Mouse (Mus musculus) ovary, adult 18-20 months (tissue): ENCODE results near the gene Gm3285.

Experiments used
- DNase-seq: peaks from one replicate; pipeline ENCODE4 v3.0.0; 2022; ENCODE audit warnings: low spot score, mixed read lengths

Gm3285 gene

DNA sequence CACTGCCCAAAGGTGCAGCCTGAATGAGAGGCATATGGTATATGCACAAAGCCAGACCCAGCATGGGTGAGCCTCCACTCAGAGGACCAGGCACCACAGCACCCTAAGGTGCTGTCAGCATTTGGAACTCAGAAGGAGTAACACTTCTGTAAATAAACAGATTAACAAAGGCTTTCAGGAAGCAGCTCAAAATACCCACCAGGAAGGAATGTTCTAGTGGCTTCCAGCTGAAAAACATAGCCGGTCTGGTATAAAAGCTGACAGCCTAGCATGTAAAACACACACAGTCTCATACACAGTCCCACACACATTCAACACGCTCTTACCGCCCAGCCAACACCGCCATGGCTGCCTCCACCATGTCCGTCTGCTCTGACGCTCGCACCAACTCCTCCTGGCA is at the start of gene Gm3285:
Gene Gm3285, plus strand, starts transcription at position 301 of the 400 bp plus-strand sequence.
- DNase-seq, result no peak

DNA sequence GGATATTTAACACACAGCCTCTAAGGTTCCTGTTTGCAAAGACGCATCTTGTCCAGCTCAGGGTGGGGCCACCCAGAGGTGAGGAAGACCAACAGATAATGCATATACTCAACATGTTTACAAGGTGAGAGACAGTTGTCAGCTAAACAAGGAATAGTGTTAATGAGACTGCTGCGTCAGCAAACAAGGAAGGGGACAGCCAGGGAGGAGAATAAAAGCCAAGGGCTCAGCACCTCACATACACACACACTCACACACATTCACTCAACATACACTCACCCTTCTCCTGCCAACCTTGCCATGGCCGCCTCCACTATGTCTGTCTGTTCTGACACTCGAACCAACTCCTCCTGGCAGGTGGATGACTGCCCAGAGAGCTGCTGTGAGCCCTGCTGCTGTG is 47.4 kb upstream of the Gm3285 start, which contains the start of gene Gm2696:
Gene Gm2696, plus strand, starts transcription at position 301 of the 400 bp plus-strand sequence.
- DNase-seq, result no peak

GRCm38 (mm10) chr10:77815514-77815913 is 46.3 kb upstream of the Gm3285 start:
- DNase-seq, result no peak

DNA sequence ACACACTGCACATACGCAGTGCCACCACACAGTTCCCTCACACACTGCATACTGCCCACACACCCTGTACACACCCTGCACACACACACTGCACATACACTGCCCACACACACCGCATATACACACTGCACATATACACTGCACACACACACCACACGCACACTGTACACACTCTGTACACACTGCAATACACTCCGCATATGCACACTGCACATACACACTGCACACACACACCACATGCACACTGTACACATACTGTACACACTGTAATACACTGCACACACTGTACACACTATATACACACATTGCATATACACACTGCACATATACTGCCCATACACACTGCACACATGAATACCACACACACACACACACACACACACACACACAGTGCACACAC is 43.3 kb upstream of the Gm3285 start:
- DNase-seq, result no peak

GRCm38 (mm10) chr10:77819203-77819602 is 42.6 kb upstream of the Gm3285 start:
- DNase-seq, result no peak

- DNase-seq, result no peak
Observed at GRCm38 (mm10) chr10:77826951-77827350, 34.8 kb upstream of the Gm3285 start, which contains the start of gene Krtap10-4. Gene Krtap10-4, minus strand, starts transcription at chr10:77827095.

GRCm38 (mm10) chr10:77835647-77836046 is 26.1 kb upstream of the Gm3285 start, which contains the start of gene Krtap10-10:
Gene Krtap10-10, plus strand, starts transcription at chr10:77835947.
- no peak for DNase-seq

- peak; percentile 54 for DNase-seq
Observed at GRCm38 (mm10) chr10:77839006-77839405, 22.8 kb upstream of the Gm3285 start.

- DNase-seq, result no peak
Observed at GRCm38 (mm10) chr10:77846503-77846902, 15.3 kb upstream of the Gm3285 start, which contains the start of gene Gm36176. Gene Gm36176, plus strand, starts transcription at chr10:77846803.

DNA sequence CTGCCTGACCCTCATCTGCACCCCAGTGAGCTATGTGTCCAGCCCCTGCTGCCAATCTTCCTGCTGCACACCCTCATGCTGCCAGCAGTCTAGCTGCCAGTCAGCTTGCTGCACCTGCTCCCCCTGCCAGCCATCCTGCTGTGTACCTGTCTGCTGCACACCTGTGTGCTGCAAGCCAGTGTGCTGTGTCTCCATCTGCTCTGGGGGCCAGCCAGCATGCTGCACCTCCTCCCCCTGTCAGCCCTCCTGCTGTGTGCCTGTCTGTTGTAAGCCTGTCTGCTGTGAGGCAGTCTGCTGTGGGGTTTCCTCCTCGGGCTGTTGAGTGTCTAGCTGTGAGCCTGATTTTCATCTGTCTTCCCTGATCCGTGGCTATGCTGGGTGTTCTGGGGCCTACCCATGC is 14.8 kb upstream of the Gm3285 start:
- DNase-seq, result no peak

- DNase-seq, result no peak
Observed at GRCm38 (mm10) chr10:77847538-77847937, 14.2 kb upstream of the Gm3285 start.

DNA sequence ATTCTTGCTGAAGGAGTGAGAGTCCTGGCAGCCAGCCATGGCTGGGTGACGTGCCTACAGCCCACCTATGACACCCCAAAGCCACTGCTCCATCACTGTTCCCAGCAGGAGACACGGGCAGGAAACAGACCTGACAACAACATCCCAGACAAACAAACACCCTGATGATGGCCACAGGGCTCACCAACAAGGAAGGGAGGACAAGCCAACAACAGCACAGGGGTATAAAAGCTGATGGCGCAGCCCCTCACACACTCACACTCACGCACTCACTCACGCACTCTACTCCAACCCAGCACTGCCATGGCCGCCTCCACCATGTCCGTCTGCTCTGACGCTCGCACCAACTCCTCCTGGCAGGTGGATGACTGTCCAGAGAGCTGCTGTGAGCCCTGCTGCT is 9.2 kb upstream of the Gm3285 start, which contains the start of gene Gm10318:
Gene Gm10318, plus strand, starts transcription at position 301 of the 400 bp plus-strand sequence.
- DNase-seq, result no peak

DNA sequence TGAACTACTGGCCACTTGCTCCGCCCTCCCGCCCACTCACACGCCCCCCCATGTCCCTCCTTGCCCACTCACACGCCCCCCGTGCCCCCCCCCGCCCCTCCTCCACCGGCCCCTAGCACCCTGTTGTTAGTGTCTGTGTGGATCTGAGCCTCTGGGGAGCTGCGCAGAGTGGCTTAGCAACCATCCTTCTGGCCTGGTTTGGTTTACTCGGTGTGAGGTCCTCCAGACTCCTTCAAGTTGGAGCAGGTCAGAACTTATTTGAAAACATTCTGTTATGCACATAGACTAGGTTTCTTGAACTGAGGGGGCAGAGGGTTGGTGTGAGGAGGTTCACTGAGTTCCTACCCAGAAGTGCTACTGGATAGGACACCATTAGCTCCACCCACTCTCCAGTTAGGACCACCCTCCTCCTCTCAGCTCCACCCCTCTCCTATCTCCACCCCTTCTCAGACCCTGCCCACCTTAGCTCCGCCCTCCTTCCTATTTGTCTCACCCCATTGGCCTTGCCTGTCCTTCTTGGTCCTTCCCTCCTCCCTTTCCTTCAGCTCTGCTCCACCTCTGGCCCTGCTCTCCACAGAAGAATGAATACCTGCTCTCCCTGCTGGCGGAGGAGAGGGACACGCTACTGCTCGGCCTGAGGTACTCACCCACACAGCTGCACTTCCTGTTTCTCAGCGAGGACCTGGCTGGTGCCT is 2.4 kb downstream of the Gm3285 start:
- DNase-seq, result peak; percentile 49

DNA sequence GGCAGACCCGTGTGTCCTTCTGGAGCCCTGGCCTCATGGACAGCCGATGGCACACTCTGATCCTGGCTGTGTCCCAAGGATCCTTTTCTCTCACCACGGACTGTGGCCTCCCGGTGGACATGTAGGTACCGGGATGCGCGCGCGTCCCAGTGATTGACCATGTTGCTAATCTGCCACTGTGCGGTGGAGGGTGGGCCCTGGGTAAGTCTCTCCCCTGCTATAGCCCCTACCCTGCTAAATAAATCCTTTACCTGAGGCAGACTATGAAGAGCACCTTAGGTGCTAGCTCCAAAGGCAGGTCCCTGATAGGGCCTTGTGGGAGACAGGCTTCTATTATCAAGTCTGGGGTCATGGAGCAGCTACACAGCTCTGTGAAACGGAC is 3.0 kb downstream of the Gm3285 start:
- DNase-seq, result no peak

DNA sequence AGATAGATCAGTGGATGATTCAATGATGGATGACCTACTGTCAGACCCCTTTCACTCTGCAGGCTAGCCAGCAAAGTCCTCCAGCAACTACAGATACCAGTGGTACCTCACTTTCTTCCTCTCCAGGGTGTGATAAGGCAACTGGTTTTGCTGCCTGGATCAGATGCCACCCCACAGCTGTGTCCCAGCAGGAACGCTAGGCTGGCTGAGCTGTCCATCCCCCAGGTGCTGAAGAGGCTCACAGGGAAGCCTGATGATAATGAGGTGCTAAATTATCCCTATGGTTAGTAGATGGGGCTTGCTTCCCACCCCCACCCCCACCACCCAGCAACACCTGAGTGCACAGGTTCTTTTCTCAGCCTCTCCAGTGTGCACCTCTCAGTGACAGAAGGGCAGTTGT is 5.8 kb downstream of the Gm3285 start:
- DNase-seq, result no peak

DNA sequence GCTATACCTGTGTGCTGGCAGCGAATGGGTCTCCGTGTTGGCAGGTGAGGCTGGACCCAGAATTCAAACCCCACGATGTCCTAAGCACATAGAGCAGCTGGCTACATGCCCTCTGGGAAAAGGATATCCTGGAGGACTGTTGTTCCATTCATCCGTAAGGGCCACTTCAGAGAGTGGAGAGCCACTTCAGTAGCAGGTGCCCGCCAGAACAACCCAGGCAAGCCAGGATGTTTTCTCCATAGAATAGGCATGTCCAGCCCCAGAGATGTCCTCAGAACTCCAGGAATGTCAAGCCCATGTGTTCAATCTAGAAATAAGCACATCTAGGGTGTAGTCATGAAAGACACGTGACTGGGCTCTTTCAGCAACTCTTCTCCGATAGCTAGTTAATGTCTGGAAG is 7.9 kb downstream of the Gm3285 start:
- no peak for DNase-seq

DNA sequence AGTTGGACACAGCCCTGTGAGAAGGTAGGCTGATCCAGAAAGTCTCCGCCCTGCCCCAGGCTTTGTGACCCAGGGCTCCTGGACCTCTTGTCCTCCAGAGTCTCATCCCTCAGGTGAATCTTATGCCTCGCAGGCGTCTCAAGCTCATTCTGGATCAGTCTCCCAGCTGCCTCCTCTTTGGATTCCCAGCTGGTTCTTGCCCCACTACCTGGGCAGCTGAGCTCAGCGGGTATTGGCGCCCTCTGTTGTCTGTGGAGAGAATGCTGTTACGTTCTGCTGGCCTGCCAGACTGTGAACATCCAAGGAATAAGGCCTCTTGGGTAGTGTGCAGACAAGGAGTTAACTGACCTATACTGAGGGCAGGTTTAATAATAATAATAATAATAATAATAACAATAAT is 17.2 kb downstream of the Gm3285 start:
- no peak for DNase-seq

- DNase-seq, result no peak
Observed at GRCm38 (mm10) chr10:77880305-77880704, 18.5 kb downstream of the Gm3285 start.

GRCm38 (mm10) chr10:77882553-77882952 is 20.8 kb downstream of the Gm3285 start:
- DNase-seq, result no peak

GRCm38 (mm10) chr10:77886007-77886747 is 24.4 kb downstream of the Gm3285 start:
- DNase-seq, result no peak

DNA sequence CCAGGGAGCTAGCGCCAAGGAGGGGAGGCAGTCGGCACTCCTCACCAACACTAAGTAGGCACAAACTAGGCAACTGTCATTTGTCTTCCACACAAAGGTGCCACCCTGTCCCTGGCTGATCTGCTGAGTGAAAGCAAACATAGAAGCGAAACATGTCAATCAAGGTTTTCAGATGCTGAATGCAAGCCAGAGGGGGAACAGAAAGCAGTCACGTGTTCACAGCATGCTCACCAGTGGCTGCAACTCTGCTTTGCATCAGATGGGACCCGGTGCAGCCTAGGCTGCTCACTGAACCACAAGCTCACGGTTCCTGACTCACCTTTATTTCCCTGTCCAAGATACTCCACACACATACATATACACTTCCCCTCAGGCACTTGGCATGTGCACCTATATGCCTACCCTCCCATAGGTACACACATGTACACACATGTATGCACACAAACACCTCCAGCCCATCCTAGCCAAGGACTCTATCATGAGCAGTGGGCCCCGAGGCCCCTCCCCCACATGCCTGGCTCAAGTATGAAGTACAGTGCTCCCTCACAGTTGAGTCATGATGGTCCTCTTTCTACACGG is 29.3 kb downstream of the Gm3285 start:
- DNase-seq, result no peak

DNA sequence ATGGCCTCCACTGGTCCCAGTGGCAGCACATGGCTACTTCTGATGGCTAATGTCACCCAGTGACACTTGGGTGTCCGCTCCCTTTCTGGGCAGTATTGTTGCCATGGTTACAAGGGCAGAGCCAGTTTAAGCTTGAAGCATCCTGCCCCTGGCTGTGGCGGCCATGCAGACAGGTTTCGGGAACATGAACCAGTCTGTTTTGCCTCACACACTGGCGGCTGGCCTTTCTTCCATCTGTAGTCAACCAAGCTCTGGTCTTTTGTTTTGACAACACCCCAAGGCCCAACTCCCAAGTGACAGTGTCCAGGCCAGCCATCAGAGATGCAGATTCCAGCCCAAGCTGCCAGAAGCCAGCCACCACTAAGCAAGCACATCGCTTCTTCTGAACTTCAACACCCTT is 33.8 kb downstream of the Gm3285 start:
- no peak for DNase-seq

DNA sequence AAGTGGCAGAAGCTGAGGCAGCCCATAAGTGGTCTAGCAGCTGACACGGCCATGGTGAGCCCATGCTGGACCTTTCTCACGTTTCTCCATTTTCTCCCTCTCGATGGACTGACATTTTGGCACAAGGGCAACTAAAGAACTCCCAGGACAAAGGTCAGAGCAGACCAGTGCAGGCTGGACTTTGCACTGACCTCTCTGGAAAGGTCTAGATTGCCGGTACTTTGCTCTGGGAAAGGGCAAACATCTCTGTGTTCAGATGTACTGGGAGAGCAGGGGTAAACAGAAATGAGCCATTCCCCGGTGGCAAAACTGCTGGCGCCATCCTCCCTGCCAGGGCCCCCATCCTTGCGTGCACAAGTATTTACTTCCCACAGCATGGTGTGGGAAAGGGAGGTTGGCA is 38.4 kb downstream of the Gm3285 start:
- DNase-seq, result no peak
